ENCODE assay signal across 7 mouse cellular contexts in the genomic region with DNA sequence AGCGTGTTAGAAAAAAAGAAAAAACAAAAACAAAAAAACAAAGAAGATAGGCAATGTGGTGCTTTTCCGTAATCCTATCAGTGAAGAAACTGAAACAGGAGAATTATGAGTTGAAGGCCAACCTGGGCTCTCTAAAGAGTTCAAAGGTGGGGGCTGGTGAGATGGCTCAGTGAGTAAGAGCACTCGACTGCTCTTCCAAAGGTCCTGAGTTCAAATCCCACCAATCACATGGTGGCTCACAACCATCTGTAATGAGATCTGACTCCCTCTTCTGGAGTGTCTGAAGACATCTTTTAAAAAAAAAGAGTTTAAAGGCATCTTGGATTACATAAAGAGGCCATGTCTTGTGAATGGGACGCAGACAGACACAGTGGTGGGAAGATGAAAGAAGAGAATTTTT. TPM values are rescaled to one million over a fixed set of nuclear protein-coding genes. Genes with fewer than 3 reads are reported as not detected.
DNase-seq lines count a peak whose midpoint lies in the region; ATAC-seq and TF ChIP-seq lines count a peak whose summit lies in the region.
"Not testable (repeated sequence)": the region's sequence is repeated elsewhere in the genome, so short reads cannot be mapped to it uniquely, and the experiment has no call there.

No protein-coding gene starts in this region.

- H3K9ac ChIP-seq in intestine, embryonic 15.5 days; kidney, postnatal 0 days (ENCODE audit: low read depth, low read length); lung, embryonic 14.5 days; lung, postnatal 0 days (replicated peaks; ENCODE audit: low read depth); stomach, embryonic 16.5 days (ENCODE audit: low read length): not testable (repeated sequence)

- not testable (repeated sequence) for H3K4me3 ChIP-seq in gastrocnemius, adult 2 months; intestine, embryonic 15.5 days (replicated peaks); kidney, postnatal 0 days (replicated peaks; ENCODE audit: low read depth, low read length); lung, embryonic 14.5 days (ENCODE audit: low read depth, low read length); lung, postnatal 0 days (ENCODE audit: low read depth, low read length); stomach, embryonic 16.5 days (replicated peaks; ENCODE audit: low read length)

- 91% methylated on average over 4 of the region's 4 CpGs for WGBS in intestine, embryonic 15.5 days
- WGBS in kidney, postnatal 0 days: 63% methylated on average over 4 of the region's 4 CpGs
- WGBS in lung, embryonic 14.5 days: 82% methylated on average over 4 of the region's 4 CpGs
- WGBS in lung, postnatal 0 days: 89% methylated on average over 4 of the region's 4 CpGs
- WGBS in stomach, embryonic 16.5 days: 77% methylated on average over 4 of the region's 4 CpGs

- not testable (repeated sequence) for H3K36me3 ChIP-seq in intestine, embryonic 15.5 days; kidney, postnatal 0 days (ENCODE audit: insufficient read depth, low read length); lung, embryonic 14.5 days (ENCODE audit: insufficient read depth); lung, postnatal 0 days (ENCODE audit: insufficient read depth, low read length); stomach, embryonic 16.5 days (ENCODE audit: control insufficient read depth, insufficient read depth, low read length)

- not testable (repeated sequence) for ATAC-seq in intestine, embryonic 15.5 days; kidney, postnatal 0 days (replicated peaks; ENCODE audit: low FRiP score, low read depth); lung, embryonic 14.5 days (ENCODE audit: insufficient read depth); lung, postnatal 0 days; stomach, embryonic 16.5 days (ENCODE audit: insufficient read depth, low FRiP score)

- not testable (repeated sequence) for H3K4me2 ChIP-seq in intestine, embryonic 15.5 days (replicated peaks); kidney, postnatal 0 days (ENCODE audit: low read length); lung, embryonic 14.5 days; lung, postnatal 0 days (replicated peaks; ENCODE audit: low read depth, low read length); stomach, embryonic 16.5 days (ENCODE audit: low read depth, low read length)

- peaks cover 12% of the 10 kb centered on the region for H3K4me1 ChIP-seq in intestine, embryonic 15.5 days (replicated peaks)
- H3K4me1 ChIP-seq in kidney, postnatal 0 days (replicated peaks; ENCODE audit: insufficient read depth, low read length); lung, postnatal 0 days (ENCODE audit: insufficient read depth, low read depth, low read length): not testable (repeated sequence)
- H3K4me1 ChIP-seq in lung, embryonic 14.5 days (ENCODE audit: insufficient read depth): peaks cover 23% of the 10 kb centered on the region
- peaks cover 18% of the 10 kb centered on the region for H3K4me1 ChIP-seq in stomach, embryonic 16.5 days (ENCODE audit: control insufficient read depth, insufficient read depth, low read length)

- not testable (repeated sequence) for TF ChIP-seq CTCF in gastrocnemius, adult 2 months (IDR thresholded peaks at IDR 0.05); kidney, postnatal 0 days (IDR thresholded peaks at IDR 0.05; ENCODE audit: low read depth); lung, embryonic 14.5 days (IDR thresholded peaks at IDR 0.05; ENCODE audit: low read depth); lung, postnatal 0 days (IDR thresholded peaks at IDR 0.05)

- DNase-seq in gastrocnemius, adult 2 months; kidney, postnatal 0 days (ENCODE audit: low spot score); lung, embryonic 14.5 days; lung, postnatal 0 days (ENCODE audit: low spot score): not testable (repeated sequence)
- DNase-seq in kidney, adult 9 months: peak; percentile 54

- 0 out of 2 replicates have a peak overlapping the region, but pooled peaks have one; percentile 70 for H3K27ac ChIP-seq in gastrocnemius, adult 2 months
- 0 out of 2 replicates have a peak overlapping the region, but pooled peaks have one; percentile 71 for H3K27ac ChIP-seq in intestine, embryonic 15.5 days
- 0 out of 2 replicates have a peak overlapping the region, but pooled peaks have one; percentile 9 for H3K27ac ChIP-seq in kidney, postnatal 0 days
- H3K27ac ChIP-seq in lung, embryonic 14.5 days (ENCODE audit: low read depth): peak overlapping the region; percentile 90
- peak overlapping the region; percentile 73; the same call in 1 of the 2 replicates for H3K27ac ChIP-seq in lung, postnatal 0 days (ENCODE audit: low read length)
- 0 out of 2 replicates have a peak overlapping the region, but pooled peaks have one; percentile 86 for H3K27ac ChIP-seq in stomach, embryonic 16.5 days (ENCODE audit: low read length)

- not testable (repeated sequence) for TF ChIP-seq EP300 in lung, postnatal 0 days (IDR thresholded peaks at IDR 0.05)

- intact Hi-C loops in gastrocnemius, adult 2 months (cut with DNase I): not testable (repeated sequence)

- H3K9me3 ChIP-seq in intestine, embryonic 15.5 days; kidney, postnatal 0 days (replicated peaks; ENCODE audit: low read length); lung, embryonic 14.5 days (ENCODE audit: low read depth, low read length); lung, postnatal 0 days (ENCODE audit: low read length); stomach, embryonic 16.5 days (replicated peaks; ENCODE audit: control insufficient read depth, low read length): not testable (repeated sequence)

- H3K27me3 ChIP-seq in intestine, embryonic 15.5 days (replicated peaks); kidney, postnatal 0 days (ENCODE audit: insufficient read depth, low read length); lung, embryonic 14.5 days (ENCODE audit: insufficient read depth, low read length); lung, postnatal 0 days (replicated peaks; ENCODE audit: insufficient read depth, low read length); stomach, embryonic 16.5 days (ENCODE audit: control insufficient read depth, insufficient read depth, low read length): not testable (repeated sequence)

RNA-seq across cellular contexts. Expression of a gene that starts 13.8 kb away (rescaled TPM):
- total RNA-seq in gastrocnemius, adult 2 months (2021): 10 to 100 TPM; 36.1 to 54.7 TPM
- 131 and 143 TPM in 2 replicates for polyA plus RNA-seq in intestine, embryonic 15.5 days (2015; fragmentation: Nextera tagmentation; extraction: Ambion mirVana)
- 143 and 159 TPM in 2 replicates for polyA plus RNA-seq in kidney, postnatal 0 days (2015; fragmentation: Nextera tagmentation; extraction: Ambion mirVana)
- polyA plus RNA-seq in lung, embryonic 14.5 days (2014; fragmentation: Nextera tagmentation; extraction: Ambion mirVana): 200 and 208 TPM in 2 replicates
- polyA plus RNA-seq in lung, postnatal 0 days (2015; fragmentation: Nextera tagmentation; extraction: Ambion mirVana): 314 and 322 TPM in 2 replicates
- polyA plus RNA-seq in stomach, embryonic 16.5 days (2015; fragmentation: Nextera tagmentation; extraction: Ambion mirVana): 136 and 161 TPM in 2 replicates

Comparison
In these comparisons a context has a peak if more than half of its experiments do, and no peak if none do; other contexts are left out.
1. H3K27ac ChIP-seq: peak in every context shown above with its lines; median percentile 90 in lung, embryonic 14.5 days; 86 in stomach, embryonic 16.5 days; 73 in lung, postnatal 0 days; 71 in intestine, embryonic 15.5 days; 70 in gastrocnemius, adult 2 months; 9 in kidney, postnatal 0 days.